Mouse (Mus musculus) heart, postnatal 0 days (tissue): ENCODE results near the gene Cyp17a1.

Source experiments
- CTCF ChIP-seq: IDR thresholded peaks from 2 replicates; pipeline ENCODE4 v1.5.1; 2016; ENCODE audit warnings: antibody characterized with exemption, control low read depth, low read depth
- EP300 ChIP-seq: IDR thresholded peaks from 2 replicates; pipeline ENCODE4 v1.6.1; 2016; ENCODE audit warnings: antibody characterized with exemption, low read depth

DNA sequence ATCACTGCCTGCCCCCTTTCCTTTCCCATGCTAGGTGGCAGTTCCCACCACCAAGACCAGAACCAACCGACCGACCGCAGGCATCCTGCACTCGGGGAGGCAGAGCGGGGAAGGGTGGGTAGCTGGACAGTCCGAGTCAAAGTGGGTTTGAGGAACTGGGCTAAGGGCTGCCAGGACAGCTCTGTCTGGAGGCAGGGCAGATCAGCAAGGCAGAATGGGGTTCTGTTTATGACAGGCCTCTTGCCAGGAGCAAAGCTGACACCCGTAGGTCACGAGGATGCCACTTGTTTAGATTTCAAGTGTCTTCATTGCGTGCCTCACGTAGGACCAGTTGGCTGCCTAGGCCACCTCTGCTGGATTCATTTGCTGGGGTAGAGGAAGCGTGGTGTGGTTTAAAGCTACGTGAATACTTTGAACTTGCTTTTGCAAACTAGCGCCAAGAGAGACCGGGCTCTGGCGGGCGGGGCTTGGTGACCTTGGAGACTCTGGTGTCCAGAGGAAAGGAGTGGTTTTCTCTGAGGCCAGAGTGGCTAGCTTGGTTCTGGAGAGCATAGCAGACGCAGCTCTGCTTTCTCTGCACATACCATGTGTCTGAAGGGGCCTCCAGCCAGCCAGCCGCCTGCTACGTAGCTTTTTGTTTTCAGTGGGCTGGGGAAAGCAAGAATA lies 31.4 kb downstream of the Cyp17a1 start:
- no peak for TF ChIP-seq CTCF
- no peak for TF ChIP-seq EP300
